Mouse (Mus musculus): ENCODE data around the gene Gm10198.

Gene Gm10198

DNA sequence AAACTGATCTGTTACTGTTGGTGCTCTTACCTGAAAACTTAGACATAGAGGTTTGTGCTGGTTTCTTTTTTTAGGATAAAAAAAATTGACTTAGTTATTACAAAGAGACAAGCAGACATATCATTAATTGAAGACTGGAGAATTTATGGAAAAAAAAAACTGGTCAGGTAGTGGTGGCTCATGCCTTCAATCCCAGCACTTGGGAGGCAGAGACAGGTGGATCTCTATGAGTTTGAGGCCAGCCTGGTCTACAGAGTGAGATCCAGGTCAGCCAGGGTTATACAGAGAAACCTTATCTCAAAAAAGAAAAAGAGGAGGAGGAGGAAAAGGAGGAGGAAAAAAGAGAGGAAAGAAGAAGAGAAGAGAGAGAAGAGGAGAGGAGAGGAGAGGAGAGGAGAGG is at the start of gene Gm10198:
TSS of gene Gm10198 (plus strand) at position 301 of the 400 bp plus-strand sequence.
- DNase-seq (ENCODE audit: low spot score): no peak

DNA sequence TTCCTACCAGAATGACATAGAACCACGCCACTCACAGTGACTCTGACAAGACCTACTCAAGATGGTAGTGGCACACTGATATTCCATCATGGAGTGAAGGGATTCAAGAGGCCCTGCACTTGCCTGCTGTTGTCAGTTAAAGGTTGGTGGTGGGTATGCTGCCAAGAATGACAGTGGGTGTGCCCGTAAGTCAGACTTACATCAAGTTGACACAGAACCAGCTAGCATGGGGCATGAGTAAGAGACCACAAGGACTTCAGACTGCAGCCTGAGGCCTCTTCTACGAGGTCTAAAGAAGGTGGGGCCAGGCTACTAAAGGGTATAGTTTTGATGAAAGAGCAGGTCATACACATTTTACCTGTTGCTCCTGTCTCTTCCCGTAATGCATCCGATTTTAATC is 47.3 kb upstream of the Gm10198 start:
- no peak for DNase-seq (ENCODE audit: low spot score)

DNA sequence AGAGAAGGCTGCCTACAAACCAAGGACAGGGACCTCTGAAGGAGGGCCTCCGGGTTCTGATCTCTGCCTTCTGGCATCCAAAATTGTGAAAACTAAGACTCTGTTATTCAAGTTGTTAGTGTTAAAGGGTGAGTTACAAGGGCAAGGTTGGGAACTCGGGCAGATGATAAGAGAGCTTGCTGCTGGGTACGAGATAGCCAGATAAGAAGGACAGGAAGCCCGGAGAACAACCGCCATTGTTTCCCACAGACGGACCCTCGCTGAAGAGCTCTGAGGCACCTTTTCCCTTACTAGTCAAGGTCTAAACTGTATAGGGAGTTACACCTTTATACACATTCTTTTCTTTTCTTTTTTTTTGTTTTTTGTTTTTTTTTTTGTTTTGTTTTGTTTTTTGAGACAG is 39.8 kb upstream of the Gm10198 start:
- DNase-seq (ENCODE audit: low spot score): no peak

DNA sequence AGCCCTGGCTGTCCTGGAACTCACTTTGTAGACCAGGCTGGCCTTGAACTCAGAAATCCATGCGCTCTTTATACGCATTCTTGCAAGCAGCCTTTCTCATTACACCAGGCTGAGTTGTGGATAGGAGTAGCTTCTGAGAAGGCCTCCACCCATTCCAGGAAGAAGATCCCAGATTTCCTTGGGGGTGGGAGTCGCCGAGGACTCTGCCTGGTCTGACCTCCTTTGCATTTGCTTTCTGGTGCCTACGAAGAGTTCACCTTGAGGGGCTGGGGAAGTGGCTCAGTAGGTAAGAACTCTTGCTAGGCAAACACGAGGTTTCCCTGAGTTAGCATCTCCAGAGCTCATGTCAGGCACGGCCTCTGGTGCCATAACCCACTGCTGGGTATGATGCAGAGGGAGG is 39.4 kb upstream of the Gm10198 start:
- no peak for DNase-seq (ENCODE audit: low spot score)

DNA sequence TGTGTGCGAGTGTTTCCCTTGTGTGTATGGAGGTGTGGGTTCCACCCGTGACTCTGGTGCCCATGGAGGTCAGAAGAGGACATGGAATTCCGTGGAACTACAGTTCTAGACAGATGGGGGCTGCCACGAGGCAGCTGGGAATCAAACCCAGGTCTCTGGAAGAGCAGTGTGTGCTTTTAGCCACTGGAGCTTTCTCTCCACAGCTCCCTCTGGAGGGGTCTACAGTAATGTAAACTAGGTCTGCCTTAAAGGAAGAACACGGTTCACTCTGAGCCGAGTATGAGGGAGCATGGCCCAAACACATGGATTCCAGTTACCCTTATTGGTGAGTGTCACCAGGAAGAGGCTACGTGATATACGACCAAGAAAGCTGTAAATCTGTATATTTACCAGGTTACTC is 38.6 kb upstream of the Gm10198 start:
- DNase-seq (ENCODE audit: low spot score): no peak

DNA sequence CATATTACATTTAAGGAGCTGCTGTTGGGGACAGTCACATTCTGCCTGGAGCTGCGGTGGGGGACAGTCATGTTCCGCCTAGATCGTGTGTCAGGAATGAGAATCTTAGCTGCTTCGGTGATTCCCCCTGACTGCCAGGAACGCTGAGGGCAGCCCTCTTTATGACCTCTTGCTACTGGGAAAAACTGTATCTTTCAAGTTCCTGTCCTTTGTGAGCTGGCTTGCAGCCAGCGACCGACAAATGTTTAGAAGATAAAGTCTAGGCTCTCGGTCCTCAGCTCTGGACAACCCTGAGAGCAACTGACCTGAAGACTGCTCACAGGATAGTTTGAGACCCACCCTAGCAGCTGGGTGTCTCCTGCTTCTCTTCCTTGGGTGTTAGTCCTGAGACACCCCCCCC is 37.3 kb upstream of the Gm10198 start:
- DNase-seq (ENCODE audit: low spot score): no peak

DNA sequence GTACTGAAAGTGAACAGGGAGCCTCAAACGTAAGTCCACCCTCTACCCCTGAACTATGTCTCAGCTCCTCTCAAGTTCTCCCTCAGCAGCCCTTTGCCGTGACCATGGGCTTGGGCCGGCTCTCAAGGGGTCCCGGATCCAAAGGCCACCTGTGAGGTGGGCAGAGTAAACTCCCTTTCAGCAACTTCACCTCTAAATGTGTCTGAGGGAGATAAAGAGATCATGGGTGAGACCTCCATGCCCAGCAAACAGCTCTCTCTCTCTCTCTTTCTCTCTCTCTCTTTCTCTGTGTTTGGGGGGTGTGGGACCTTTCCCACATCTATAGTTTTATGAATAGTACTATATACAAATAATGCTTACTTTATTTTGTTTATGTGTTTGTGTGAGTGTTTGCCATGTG is 36.2 kb upstream of the Gm10198 start:
- DNase-seq (ENCODE audit: low spot score): no peak

DNA sequence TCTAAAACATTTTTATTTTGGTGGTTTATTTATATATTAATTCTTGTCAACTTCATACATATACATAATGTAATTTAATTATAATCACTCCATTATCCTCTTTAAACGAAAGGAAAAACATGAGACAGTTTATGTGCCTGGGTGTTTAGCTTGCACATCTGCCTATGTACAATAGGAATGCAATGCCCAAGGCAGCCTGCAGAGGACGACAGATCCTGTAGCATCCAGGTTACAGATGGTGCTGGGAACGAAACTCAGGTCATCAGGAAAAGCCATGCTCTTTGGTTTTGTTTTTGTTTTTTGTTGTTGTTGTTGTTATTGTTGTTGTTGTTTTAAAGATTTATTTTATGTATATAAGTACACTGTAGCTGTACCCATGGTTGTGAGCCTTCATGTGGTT is 32.4 kb upstream of the Gm10198 start:
- DNase-seq (ENCODE audit: low spot score): no peak

DNA sequence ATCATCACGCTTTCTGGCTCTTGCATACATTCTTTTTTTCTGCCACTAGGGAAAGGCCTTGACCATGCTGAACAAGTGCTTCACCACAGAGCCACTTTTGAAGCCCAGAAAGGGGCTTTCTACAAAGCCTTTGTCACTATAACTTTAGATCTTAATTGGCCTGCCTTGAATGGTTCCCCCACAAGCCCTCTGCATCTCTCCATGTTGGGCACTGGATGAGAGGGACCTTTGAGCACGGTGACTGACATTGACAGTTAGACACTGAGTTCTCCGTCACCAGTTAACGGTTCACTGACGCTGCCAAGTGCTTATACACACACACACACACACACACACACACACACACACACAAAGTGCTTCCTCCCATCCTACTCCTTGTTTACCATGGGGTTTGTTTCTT is 30.0 kb upstream of the Gm10198 start:
- DNase-seq (ENCODE audit: low spot score): no peak

DNA sequence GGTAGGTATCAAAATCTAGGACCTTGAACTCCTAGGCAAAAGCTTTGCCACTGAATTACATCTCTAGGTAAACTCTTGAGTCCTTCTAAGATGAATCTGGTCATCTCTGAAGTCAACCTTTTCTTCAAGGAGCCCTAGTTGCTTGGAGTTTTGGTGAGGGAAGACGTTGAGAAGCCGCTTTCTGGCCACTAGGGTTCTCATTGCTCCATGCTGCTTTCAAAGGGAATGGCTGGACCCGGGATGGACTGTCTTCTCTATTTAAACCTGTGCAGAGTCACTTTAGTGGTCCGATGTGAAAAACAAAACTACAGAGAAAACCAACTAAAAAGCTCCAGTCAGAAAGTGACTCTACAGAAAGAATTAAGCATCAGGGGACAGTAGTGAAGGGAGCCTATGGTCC is 18.4 kb upstream of the Gm10198 start:
- no peak for DNase-seq (ENCODE audit: low spot score)

DNA sequence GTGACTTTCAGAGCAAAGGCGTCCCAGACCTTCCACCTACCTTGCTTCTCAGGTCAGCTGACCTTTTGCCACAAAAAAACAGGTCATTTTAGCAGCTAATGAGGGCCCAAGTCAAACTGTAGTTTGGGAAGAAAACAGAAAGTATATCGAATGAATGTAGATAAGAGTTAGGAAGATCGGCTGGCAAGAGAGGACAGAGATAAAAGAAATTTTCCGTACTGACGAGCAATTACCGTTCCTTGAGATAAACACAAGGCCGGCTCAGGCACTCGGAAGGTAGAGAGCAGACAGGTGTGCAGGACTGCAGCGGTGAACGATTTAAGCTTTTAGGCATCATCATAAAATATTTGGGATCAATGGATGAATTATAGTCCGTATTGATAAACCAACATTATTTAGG is 15.4 kb upstream of the Gm10198 start:
- DNase-seq (ENCODE audit: low spot score): no peak

DNA sequence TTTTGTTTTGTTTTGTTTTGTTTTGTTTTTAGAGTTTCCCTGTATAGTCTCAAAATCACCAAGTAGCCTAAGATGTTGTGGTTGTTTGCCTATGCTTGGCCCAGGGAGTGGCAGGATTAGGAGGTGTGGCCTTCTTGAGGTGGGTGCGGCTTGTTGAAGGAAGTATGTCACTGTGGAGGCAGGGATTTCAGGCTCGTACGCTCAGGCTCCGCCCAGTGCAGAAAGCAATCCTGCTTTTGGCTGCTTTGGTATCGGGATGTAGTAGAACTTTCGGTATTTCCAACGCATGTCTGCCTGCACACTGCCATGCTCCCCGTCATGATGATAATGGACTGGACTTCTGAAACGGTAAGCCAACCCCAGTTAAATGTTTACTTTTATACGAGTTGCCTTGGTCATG is 12.5 kb upstream of the Gm10198 start:
- peak; percentile 39 for DNase-seq (ENCODE audit: low spot score)

DNA sequence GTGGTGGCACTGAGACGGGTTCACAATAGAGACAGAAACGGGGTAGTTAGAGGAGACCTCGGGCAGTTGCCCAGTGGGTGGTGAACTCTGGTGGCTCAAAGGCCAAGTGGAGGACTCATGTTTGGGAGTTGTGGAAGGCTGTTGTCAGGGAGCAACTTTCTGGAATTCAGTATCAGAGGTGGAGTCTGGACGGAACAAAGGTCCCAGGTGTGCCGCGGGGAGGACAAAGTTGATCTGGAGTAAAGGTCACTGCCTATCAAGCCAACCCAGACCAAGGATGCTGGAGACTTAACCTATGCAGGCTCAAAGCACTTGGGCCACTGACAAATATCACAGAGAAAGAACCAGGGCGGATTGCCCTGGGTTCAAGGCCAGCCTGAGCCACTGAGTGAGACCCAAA is 5.5 kb downstream of the Gm10198 start:
- DNase-seq (ENCODE audit: low spot score): no peak

DNA sequence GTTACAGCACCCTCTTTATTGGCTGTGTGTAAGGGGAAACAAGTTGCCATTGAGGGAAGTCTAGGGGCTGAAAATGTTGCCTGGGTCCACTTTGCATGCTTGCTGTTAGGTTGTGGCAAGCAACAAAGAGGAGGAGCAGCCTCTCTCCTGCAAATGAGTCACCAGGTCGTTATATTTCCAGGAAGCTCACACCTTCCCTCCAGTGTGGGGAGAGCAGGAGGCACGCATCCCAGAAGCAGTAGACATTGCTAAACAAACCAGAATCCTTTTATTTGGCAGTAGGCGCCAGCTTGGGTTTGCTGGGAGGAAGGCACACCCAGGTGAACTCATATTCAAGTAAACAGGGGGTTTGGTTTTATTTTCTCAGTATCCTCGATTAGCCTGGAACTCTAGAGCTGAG is 8.8 kb downstream of the Gm10198 start:
- no peak for DNase-seq (ENCODE audit: low spot score)

DNA sequence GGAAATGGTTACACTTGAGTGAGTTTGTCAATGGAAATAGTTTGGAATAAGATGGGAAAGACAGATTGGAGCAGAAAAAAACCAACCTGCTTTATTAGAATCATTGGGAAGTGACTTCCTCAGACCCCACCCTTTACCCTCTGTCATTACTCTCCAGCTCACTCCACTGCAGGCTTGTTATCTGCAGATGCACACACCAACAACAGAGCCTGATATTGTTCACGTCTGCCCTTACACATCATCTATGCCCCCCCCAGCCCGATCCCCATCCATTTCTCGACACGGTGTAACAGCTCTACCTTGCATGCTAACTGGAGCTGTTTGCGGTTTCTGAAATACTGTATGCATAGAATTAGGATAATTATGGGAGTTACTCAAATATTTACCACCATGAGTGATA is 12.2 kb downstream of the Gm10198 start:
- DNase-seq (ENCODE audit: low spot score): no peak

DNA sequence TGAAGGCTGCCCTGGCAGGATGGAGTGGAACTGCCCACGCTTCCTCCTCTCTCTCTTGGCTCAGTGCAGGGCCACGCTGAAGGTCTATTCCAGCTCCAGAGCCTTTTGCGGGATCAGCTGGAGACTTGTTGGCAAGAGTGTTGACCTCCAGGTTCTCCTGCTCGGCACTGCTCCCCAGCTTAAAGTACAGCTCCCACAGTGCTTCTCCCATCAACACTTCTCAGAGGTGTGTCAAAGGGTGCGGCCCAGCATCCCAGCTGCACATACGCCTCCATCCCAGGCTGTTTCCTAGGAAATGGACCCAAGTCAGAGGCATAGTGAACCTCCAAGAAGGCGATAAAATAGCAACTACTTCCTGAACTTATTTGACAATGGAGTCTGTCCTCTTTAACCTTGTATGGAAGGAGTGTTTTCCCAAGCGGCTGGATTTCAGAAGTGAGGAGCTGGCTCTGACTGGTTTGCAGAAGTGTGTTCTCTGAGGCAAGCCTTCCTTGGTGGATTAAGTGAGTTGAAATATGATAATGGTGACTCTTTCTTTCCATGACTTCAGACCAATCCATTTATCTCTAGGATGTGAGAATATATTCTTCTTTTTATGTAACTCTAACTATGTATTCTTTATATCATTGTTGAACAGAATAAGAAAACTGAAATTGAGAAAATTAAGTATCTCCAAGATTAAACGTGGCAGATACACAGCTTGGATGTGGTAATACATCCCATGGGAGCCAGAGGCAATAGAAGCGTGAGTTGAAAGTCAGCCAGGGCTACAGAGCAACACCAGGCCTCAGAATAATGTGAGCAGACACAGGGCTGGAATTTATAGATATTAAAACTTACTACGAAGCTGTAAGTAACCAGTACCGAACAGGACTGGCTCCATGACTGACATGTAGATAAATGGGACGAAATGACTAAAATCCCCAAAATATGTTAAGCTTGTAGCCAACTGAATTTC is 23.9 kb downstream of the Gm10198 start:
- DNase-seq (ENCODE audit: low spot score): peak; percentile 30

DNA sequence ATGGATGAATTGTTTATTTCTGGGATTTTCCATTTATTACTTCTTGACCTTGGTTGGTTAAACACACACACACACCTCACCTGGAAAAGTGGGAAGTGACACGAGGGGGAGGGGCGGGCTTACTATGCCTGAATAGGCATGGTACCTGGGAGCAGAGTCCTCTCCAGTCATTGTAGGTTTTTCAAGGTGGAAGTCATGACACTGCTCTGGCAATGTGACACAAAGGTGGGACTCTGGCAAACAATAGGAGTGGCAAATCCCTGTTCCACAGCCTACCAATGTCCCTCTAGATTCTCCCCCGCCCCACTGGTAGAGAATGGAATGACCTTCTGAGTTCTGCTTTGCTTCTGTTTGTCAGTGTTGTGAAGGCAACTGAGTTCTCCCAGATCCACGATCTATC is 27.8 kb downstream of the Gm10198 start:
- no peak for DNase-seq (ENCODE audit: low spot score)

DNA sequence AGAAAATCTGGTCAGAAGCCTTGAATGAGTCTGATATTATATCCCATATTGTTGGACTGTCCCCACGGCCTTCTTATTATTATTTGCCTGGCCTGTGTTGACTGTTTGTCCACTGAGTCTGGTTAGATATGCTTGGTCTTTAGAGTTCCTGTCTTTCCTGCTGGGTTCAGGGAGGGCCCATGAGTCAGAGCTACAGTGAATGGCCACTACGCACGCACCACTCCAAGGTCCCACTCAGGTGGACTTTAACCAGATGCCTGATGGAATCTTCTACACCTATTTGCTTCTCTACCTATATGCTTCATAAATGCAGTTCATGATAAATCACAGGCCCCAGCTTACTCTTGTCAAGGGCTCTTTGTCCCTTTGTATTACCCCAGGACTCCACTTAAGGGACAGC is 29.8 kb downstream of the Gm10198 start:
- no peak for DNase-seq (ENCODE audit: low spot score)

DNA sequence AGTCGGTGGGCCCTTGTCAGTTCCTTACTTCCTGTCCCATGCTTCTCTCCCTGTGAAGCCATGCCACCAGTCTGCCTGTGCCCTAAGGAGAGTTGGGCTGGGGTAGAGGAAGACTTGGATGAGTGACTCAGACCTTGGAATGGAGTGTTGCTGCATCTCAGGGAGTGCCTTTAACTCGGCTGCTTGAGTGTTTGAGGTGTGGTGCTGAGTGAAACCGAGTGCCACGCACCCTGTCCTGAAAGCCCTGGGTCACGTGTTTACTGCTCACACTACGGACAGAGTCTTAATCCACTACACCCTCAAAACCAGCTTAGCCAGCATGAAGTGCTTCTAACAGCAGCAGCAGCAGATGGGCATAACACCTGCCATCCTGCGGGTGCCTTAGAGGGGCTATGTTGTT is 30.5 kb downstream of the Gm10198 start:
- DNase-seq (ENCODE audit: low spot score): no peak

DNA sequence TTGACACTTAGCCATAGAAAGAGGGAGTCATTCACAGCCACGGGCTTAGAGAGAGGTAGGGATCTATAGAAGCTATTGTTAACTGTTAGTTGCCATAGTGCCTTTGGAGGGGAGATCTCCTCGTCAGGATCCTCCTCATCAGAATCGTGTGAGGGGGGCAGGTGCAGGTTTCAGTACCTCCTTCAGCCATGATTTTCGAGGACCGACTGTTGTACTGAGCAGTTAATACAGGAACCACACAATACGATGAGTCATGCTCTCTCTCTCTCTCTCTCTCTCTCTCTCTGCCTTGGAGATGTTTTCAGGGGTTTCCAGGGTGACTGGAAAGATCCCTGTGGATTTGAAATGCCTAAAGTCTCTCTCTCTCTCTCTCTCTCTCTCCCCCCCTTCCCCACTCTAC is 31.5 kb downstream of the Gm10198 start:
- no peak for DNase-seq (ENCODE audit: low spot score)

DNA sequence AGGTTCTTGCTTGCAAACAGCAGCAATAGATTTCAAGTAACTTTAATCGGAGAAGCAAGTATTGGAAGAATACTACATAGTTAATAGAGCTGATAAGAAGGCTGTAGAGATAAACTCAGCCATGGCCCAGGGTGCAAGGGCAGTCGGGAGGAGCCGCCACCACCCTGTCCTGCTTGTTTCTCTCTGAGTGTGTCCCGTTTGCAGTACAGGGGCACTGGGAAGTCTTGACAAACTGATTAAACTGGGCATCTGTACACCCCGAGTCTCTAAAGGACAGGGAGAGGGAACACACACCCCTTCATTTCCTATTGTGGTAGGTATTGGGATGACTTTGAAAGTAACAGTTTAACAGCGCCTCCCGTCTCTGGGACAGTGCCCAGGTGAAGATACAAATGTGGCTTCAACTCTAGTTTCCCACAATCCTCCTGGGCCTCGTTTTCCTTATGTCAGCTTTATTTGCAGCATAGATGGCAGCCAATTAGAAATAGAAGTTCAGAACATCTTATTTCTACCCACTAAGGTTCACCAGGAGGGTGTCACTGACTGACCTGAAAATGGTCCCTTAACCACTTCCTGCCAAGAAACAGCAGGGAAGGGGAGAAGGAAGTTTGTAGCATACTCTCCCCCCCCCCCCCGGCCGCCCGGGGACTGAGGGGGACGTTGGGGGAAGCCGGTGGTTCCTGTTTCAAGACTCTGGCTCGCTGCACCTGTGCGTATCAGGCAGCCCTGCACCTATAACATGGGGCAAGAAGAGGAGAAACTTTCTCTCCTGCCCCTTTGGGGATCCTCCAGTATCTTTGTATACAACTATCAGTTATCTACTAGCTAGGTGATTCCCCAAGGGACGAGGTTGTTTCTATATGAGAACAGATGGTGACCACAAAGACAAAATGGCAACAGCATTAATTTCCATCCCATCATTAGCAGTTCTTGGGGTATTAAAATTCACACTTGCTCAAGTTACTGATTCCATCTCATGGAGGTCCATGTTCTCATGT is 41.9 kb downstream of the Gm10198 start:
- peak; percentile 7 for DNase-seq (ENCODE audit: low spot score)

DNA sequence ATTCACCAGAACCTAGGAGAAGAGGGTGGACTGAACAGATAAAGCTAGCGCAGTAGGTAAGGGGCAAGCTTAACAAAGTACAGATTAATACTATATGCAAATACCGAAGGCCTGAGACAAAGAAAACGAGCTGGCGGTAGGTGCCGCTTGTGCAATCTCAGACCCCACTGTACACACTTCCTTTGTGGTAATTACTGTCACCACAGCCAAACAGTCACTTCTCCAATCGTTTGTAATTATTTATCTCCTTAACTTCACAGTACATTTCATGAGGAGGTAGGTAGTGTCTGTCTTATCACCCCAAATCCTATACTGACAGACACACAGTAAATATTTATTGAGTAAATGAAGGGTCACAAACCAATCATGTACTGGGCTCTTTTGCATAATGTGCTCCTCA is 47.7 kb downstream of the Gm10198 start:
- DNase-seq (ENCODE audit: low spot score): no peak

Data from testis, postnatal 14 days (tissue).